Mouse (Mus musculus) lung, embryonic 15.5 days (tissue): Measurements from ENCODE around the gene Zfp287. TPM values are rescaled to one million over a fixed set of nuclear protein-coding genes. Genes with fewer than 3 reads are reported as not detected.

Source experiments
- ATAC-seq: fragments of 200-750 bp; cut with Nextera tagmentation; 2 replicates; pipeline ENCODE4 v1.8.0; 2017; ENCODE audit warnings: moderate number of reproducible peaks, borderline replicate concordance; ENCODE audit not compliant: low FRiP score, low TSS enrichment; ENCODE audit errors: extremely low read depth
- H3K27ac ChIP-seq: fragments of 300-500 bp; sonication (generic); 2 replicates; pipeline ENCODE4 v1.5.1; 2015; ENCODE audit warnings: moderate library complexity, mild to moderate bottlenecking, inconsistent platforms
- H3K27me3 ChIP-seq: fragments of 300-500 bp; sonication (generic); 2 replicates; pipeline ENCODE4 v1.6.1; 2015; ENCODE audit warnings: inconsistent platforms
- H3K36me3 ChIP-seq: fragments of 300-500 bp; sonication (generic); 2 replicates; pipeline ENCODE4 v1.6.1; 2015; ENCODE audit warnings: inconsistent platforms
- H3K4me1 ChIP-seq: fragments of 300-500 bp; sonication (generic); 2 replicates; pipeline ENCODE4 v1.6.1; 2015; ENCODE audit warnings: inconsistent platforms
- H3K4me2 ChIP-seq: fragments of 300-500 bp; sonication (generic); 2 replicates; pipeline ENCODE4 v1.6.1; 2015; ENCODE audit warnings: inconsistent platforms, mild to moderate bottlenecking, moderate library complexity
- H3K4me3 ChIP-seq: fragments of 300-500 bp; sonication (generic); 2 replicates; pipeline ENCODE4 v1.5.1; 2015; ENCODE audit warnings: mild to moderate bottlenecking, inconsistent platforms
- H3K9ac ChIP-seq: fragments of 300-500 bp; sonication (generic); 2 replicates; pipeline ENCODE4 v1.6.1; 2015; ENCODE audit warnings: inconsistent platforms
- H3K9me3 ChIP-seq: fragments of 300-500 bp; sonication (generic); 2 replicates; pipeline ENCODE4 v1.6.1; 2016; ENCODE audit warnings: inconsistent platforms
- whole genome bisulfite sequencing: fragments of 180-500 bp; shearing (Covaris S2); methylation state at CpG from one replicate; pipeline ENCODE4 v1.1.7; 2015; 5-methylcytosine and 5-hydroxymethylcytosine counted together
- polyA plus RNA-seq: library from polyadenylated mRNA; unstranded; fragments of >200 nt; fragmentation: Nextera tagmentation; extraction: Ambion mirVana; gene quantifications from 2 replicates; pipeline ENCODE4 v1.2.1, GENCODE M21; 2015

The Zfp287 gene
- polyA plus RNA-seq, 1 experiment from 2014 or later = 5.8 TPM

DNA sequence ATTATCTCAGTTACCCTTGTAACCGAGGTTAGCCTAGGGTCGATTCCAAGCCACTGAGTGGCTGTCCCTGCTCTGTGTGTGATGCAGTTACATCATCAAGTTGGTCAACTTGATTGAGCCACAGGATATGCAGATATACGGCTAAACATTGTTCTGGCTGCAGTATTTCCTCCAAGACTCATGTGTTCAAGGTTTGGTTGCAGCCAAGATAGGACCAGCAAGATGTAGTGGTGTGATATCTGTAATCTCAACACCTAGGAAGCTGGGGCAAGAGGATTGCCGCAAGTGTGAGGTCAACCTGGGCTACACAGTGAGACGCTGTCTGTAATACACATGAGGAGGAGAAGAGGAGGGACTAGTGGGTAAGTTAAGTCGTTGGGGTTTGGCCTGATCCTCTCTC is 67.5 kb downstream of the Zfp287 start:
- no peaks in the 10 kb centered on the region for H3K27me3 ChIP-seq
- 78% methylated on average over 6 of the region's 6 CpGs for WGBS
- no peak for ATAC-seq

DNA sequence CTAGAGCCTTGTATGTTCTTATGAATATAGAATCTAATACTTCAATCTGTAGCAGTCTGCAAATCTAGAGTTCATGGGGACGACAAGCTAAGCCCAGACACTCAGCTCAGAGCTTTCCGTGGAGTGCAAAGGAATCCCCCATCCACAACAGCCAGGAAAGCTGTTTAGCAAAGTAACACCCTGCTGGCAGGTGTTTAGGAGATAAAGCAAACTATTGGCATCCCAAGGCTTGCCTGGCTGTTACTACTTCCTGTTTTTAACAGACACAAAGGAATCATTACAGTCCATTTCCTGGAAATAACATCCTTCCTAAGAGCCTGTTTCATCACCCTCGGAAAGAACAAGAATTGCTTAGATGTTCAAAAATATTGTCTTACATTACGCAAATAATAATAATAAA is 70.8 kb downstream of the Zfp287 start:
- Histone ChIP-seq H3K27ac (no peak overlapping the region), H3K9me3 (no peaks in the 10 kb centered on the region), H3K27me3 (no peaks in the 10 kb centered on the region), H3K4me3 (no peak overlapping the region), H3K4me2 (no peak overlapping the region), H3K9ac (no peak overlapping the region), H3K4me1 (no peaks in the 10 kb centered on the region), H3K36me3 (no peaks in the 10 kb centered on the region)
- ATAC-seq = no peak
- WGBS = 50% methylated on average over 4 of the region's 4 CpGs

More for the DNA sequence above, 67.5 kb downstream of the Zfp287 start:
- H3K36me3 ChIP-seq = no peaks in the 10 kb centered on the region
- no peak overlapping the region for H3K4me2 ChIP-seq
- no peak overlapping the region for H3K4me3 ChIP-seq
- no peaks in the 10 kb centered on the region for H3K9me3 ChIP-seq
- H3K27ac ChIP-seq = no peak overlapping the region
- H3K9ac ChIP-seq = no peak overlapping the region
- H3K4me1 ChIP-seq = no peaks in the 10 kb centered on the region

- Histone ChIP-seq H3K36me3 (no peaks in the 10 kb centered on the region), H3K4me2 (no peak overlapping the region), H3K4me1 (peaks cover 22% of the 10 kb centered on the region), H3K9me3 (no peaks in the 10 kb centered on the region), H3K27ac (no peak overlapping the region), H3K4me3 (no peak overlapping the region), H3K27me3 (no peaks in the 10 kb centered on the region), H3K9ac (no peak overlapping the region)
- no peak for ATAC-seq
- WGBS = 85% methylated on average over 3 of the region's 3 CpGs
These were observed 79.6 kb downstream of the Zfp287 start for GRCm38 (mm10) chr11:62652080-62652479.

DNA sequence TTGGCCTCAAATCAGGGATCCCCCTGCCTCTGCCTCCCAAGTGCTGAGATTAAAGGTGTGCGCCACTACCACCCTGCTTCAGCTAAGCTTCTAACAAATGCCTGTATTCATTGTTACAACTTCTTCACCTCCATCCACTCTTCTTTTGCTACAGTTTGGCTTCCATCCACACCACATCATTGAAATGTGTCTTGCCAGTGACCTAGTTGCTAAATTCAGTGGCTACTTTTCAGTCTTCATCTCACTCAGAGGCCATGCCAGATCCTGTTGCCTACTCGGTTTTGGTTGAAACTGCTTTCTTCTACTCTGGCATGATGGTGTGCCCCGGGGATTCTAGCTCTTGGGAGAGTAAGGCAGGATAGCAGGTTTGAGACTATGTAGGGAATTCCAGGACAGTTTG is 80.1 kb downstream of the Zfp287 start:
- no peak overlapping the region for H3K4me3 ChIP-seq
- no peak overlapping the region for H3K4me2 ChIP-seq
- no peaks in the 10 kb centered on the region for H3K9me3 ChIP-seq
- no peak for ATAC-seq
- WGBS = 88% methylated on average over 3 of the region's 3 CpGs
- H3K27me3 ChIP-seq = no peaks in the 10 kb centered on the region
- H3K36me3 ChIP-seq = no peaks in the 10 kb centered on the region
- H3K4me1 ChIP-seq = peaks cover 27% of the 10 kb centered on the region
- no peak overlapping the region for H3K27ac ChIP-seq
- H3K9ac ChIP-seq = no peak overlapping the region

Other genes starting within 250 kb of the Zfp287 start
- gene Cenpv, start 192.6 kb downstream of the Zfp287 start, polyA plus RNA-seq = 13.7 and 14.1 TPM in 2 replicates
- 3,157 and 3,186 TPM in 2 replicates for gene Ubb, start 180.7 kb downstream of the Zfp287 start, polyA plus RNA-seq
- gene Trpv2, start 157.4 kb downstream of the Zfp287 start, polyA plus RNA-seq = 4.6 and 5.5 TPM in 2 replicates
- gene Lrrc75a, start 83.4 kb downstream of the Zfp287 start, polyA plus RNA-seq = 12.6 and 13.0 TPM in 2 replicates
- gene Mmgt2, start 83.2 kb downstream of the Zfp287 start, polyA plus RNA-seq = 40.9 and 42.1 TPM in 2 replicates
- not detected in 2 replicates for gene Gm10428, start 21.2 kb upstream of the Zfp287 start, polyA plus RNA-seq
- 16.6 and 16.7 TPM in 2 replicates for gene Zfp286, start 57.6 kb upstream of the Zfp287 start, polyA plus RNA-seq
- 20.2 and 23.6 TPM in 2 replicates for gene Trim16, start 88.3 kb upstream of the Zfp287 start, polyA plus RNA-seq
- 0.38 and 0.49 TPM in 2 replicates for gene Fbxw10, start 115.2 kb upstream of the Zfp287 start, polyA plus RNA-seq
- 69.3 and 74.3 TPM in 2 replicates for gene Tvp23b, start 147.6 kb upstream of the Zfp287 start, polyA plus RNA-seq
- 0.36 and 0.62 TPM in 2 replicates for gene Cdrt4, start 219.3 kb upstream of the Zfp287 start, polyA plus RNA-seq